Mouse (Mus musculus): Measurements from ENCODE around the gene Hnrnpl.

Gene Hnrnpl

GRCm38 (mm10) chr7:28831411-28832125, 23.2 kb downstream of the Hnrnpl start:
- no peak for DNase-seq

GRCm38 (mm10) chr7:28832137-28832536, 23.8 kb downstream of the Hnrnpl start:
- DNase-seq, result no peak

GRCm38 (mm10) chr7:28833723-28834347, 25.5 kb downstream of the Hnrnpl start, which contains the start of gene Lgals4:
TSS of gene Lgals4 (plus strand) at chr7:28833854.
- no peak for DNase-seq

- no peak for DNase-seq
Observed at GRCm38 (mm10) chr7:28836936-28837335, 28.6 kb downstream of the Hnrnpl start.

- DNase-seq, result no peak
Observed at GRCm38 (mm10) chr7:28838331-28838730, 30.0 kb downstream of the Hnrnpl start.

- no peak for DNase-seq
Observed at GRCm38 (mm10) chr7:28847273-28847672, 38.9 kb downstream of the Hnrnpl start.

GRCm38 (mm10) chr7:28849700-28850236, 41.4 kb downstream of the Hnrnpl start:
- no peak for DNase-seq

GRCm38 (mm10) chr7:28850642-28851041, 42.3 kb downstream of the Hnrnpl start:
- DNase-seq, result no peak

- no peak for DNase-seq
Observed at GRCm38 (mm10) chr7:28859953-28860352, 51.6 kb downstream of the Hnrnpl start.

- no peak for DNase-seq
Observed at GRCm38 (mm10) chr7:28860898-28861297, 52.6 kb downstream of the Hnrnpl start.

GRCm38 (mm10) chr7:28862817-28863499, 54.6 kb downstream of the Hnrnpl start:
- no peak for DNase-seq

- DNase-seq, result no peak
Observed at GRCm38 (mm10) chr7:28863540-28863939, 55.2 kb downstream of the Hnrnpl start, which contains the start of gene Lgals7. TSS of gene Lgals7 (plus strand) at chr7:28863853.

GRCm38 (mm10) chr7:28864288-28864750, 56.0 kb downstream of the Hnrnpl start:
- no peak for DNase-seq

- DNase-seq, result peak; percentile 87
Observed at GRCm38 (mm10) chr7:28865481-28866300, 57.4 kb downstream of the Hnrnpl start.

- no peak for DNase-seq
Observed at GRCm38 (mm10) chr7:28866769-28867507, 58.6 kb downstream of the Hnrnpl start.

GRCm38 (mm10) chr7:28867508-28868340, 59.4 kb downstream of the Hnrnpl start:
- peak; percentile 87 for DNase-seq

- no peak for DNase-seq
Observed at GRCm38 (mm10) chr7:28870901-28871664, 62.7 kb downstream of the Hnrnpl start.
